Mouse (Mus musculus) urinary bladder, adult 18-20 months (tissue): ENCODE measurements around the gene Rdh16.
"Not testable (repeated sequence)": the region's sequence is repeated elsewhere in the genome, so short reads cannot be mapped to it uniquely, and the experiment has no call there.

ENCODE experiments used
- DNase-seq, 2 experiments: peaks; one replicate each; pipeline ENCODE4 v3.0.0; 2022; ENCODE audit warnings: low spot score in 2 of 2, mixed read lengths in 2 of 2

Gene Rdh16

GRCm38 (mm10) chr10:127800891-127801290 lies at the start of gene Rdh16:
TSS of gene Rdh16 (plus strand) at chr10:127801152.
- no peak for DNase-seq

DNA sequence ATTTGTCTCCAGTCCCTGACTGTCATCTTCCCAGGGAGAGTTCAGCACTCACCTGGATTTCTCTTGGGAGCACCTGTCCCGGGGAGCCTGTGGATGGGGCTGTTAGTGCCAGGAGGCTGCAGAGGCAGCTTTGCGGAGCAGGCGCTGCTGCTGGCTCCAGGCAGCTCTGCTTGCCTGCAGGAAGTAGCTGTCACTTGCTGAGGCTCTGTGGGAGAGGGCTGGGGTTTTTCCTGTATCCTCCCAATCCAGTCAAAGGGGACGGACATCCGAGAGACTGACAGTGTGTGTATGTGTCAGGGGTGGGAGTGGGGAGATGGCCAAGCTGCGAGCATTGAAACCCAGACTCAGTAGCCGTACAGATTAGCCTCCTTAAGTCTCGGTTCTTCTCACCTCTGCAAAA lies 49.4 kb upstream of the Rdh16 start, which contains the start of gene Gpr182:
Gene Gpr182 (minus strand): TSS at position 185 of the 400 bp plus-strand sequence.
- no peak for DNase-seq

DNA sequence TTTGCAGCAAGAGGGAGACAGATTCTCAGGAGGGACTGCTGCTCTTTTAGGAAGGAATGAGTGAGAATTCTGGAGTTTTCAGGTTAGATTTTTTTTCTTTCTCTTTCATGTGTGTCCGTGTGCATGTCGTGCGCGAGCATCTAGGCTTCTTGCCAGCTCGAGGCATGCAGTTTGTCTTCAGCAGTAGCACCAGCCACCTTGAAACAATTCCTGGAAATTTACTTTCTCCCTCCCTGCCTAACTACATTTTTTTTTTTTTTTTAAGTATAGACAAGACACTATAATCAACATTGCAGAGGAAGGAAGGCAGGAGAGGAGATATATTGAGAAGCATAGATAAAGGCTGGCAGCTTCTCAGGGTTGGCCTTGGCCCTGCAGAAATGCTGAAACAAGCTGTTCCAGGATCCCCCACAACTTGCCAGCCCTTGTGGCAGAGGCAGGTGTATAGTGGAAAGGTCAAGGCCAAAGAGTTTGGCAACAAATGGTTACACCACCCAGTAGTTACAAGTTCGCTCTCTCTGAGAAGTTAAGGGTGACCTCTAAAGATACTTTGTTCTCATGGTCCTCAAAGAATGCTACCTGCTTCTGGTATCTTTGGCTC lies 46.3 kb upstream of the Rdh16 start:
- DNase-seq = no peak

GRCm38 (mm10) chr10:127755246-127755645 lies 45.7 kb upstream of the Rdh16 start:
- DNase-seq = no peak

DNA sequence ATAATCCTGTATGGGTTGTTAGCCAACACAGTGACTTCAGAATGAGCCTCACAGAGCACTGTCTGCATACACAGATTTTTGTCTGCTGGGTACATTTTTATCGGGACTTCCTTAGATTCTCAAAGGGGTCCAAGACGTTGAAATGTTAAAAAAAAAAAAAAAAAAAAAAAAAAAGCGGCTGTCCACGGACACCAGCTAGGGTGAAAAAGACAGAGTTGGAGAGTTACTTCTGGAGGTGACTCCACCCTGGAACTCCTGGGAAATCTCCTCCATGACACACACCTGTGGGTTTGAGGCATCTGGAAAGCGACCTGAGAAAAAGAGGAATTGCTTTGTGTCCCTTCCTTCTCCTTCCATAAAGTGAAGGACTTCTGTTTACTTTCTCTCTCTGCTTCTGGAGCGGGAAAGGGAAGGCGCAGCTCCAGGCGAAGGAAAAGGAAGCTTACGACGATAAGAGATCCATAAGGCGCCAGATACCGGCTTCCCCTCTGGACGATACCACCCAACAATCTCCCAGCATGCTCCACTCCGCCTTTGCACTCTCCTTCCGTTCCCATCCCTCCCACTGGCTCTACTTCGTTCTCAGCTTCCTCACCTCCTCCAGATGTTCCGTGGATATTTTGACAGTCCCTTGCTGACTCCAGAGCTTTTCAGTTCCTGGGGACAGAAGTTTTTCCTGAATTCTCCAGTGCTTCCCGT lies 45.0 kb upstream of the Rdh16 start:
- no peak for DNase-seq

- DNase-seq = no peak
Measured at GRCm38 (mm10) chr10:127759181-127760110, 41.5 kb upstream of the Rdh16 start, which contains the start of the genes Rdh1 and Rdh16f1. TSS of gene Rdh1 (plus strand) at chr10:127759721. TSS of gene Rdh16f1 (plus strand) at chr10:127759787.

DNA sequence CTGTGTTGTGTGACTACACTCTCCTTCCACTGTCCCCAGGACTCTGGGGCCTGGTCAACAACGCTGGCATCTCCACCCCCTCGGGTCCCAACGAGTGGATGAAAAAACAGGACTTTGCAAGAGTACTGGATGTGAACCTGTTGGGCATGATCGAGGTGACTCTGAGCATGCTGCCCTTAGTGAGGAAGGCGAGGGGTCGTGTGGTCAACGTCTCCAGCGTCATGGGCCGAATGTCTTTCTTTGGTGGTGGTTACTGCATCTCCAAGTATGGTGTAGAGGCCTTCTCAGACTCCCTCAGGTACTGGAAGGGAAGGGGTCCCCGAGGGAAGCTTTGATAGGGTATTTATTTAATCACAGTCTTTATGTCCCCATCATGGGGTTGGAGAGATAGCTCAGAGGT lies 38.0 kb upstream of the Rdh16 start:
- DNase-seq = not testable (repeated sequence)

DNA sequence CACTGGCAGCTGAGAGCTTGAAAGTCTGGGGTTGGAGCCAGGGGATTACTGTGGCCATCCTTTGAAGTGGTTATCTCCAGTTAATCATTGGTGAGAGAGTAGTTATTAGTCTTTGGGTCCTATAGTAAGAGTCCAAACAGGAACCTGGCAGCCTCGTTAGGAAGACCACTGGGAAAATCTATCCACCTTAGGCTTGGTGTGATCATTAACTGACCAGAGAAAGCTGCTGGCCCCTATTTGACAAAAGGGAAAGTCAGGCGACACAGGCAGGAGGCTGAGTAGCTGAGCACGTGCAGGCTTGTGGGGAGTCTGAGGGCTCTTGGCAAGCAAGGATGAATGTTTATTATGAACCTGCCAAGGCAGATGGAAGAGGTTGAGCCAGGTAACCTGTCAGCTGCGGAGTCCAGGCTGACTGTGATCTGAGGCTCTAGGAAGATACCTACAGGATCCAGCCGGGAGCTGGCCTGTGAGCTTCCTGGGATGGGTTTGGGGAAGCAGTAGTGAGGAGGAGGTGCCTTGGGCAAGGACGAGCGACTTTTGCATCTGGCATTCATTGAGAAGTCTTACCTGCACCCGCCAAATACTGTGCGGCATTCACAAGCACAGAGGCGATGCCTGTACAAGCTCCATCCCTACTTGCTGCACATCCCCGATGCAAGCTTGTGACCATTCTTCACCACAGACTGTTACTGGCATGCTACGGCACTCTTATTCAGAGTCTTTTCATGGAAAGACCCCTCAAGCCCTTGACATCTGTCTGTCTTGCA lies 36.9 kb upstream of the Rdh16 start:
- DNase-seq = no peak

- no peak for DNase-seq
Measured at GRCm38 (mm10) chr10:127766564-127766963, 34.4 kb upstream of the Rdh16 start.

- DNase-seq = no peak
Measured at GRCm38 (mm10) chr10:127776011-127776410, 24.9 kb upstream of the Rdh16 start, which contains the start of gene Rdh9. TSS of gene Rdh9 (plus strand) at chr10:127776386.

DNA sequence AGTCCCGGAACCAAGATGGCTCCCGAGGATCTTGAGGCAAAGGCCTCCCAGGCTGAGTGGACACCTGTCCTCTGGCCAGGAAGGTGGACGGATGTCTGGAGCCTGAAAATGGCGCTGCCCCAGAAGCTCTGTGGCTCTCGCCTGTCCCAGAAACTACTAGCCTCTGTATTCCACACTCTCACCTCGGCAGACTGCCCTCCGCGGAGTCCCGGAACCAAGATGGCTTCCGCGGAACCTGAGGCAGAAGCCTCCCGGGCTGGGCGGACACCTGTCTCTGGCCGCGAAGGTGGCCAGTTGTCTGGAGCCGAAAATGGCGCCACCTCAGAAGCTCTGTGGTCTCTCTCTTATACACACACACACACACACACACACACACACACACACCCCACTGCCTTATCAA lies 18.6 kb upstream of the Rdh16 start:
- DNase-seq = not testable (repeated sequence)

DNA sequence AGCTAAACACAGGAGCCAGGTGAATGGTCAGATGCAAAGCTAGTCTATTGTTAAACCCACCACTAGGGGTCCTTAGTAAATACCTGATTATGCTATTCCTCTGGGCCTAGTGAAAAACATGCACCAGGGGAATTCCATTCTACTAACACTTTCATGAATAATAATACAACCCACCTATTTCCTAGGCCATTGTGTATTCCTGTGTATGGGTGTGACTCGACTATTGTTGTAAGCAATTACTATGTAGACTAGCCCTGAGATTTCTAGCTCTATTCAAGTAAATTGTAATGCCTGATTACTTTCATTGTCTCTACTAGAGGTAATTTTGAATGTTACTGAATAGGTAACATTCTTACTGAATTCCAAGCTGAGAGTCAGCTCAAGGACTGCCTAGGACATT lies 15.5 kb upstream of the Rdh16 start:
- not testable (repeated sequence) for DNase-seq

GRCm38 (mm10) chr10:127799295-127799694 lies 1.7 kb upstream of the Rdh16 start:
- DNase-seq = no peak

GRCm38 (mm10) chr10:127801612-127802011 lies 660 bp downstream of the Rdh16 start:
- DNase-seq = no peak

- no peak for DNase-seq
Measured at GRCm38 (mm10) chr10:127802236-127802635, 1.3 kb downstream of the Rdh16 start.

- no peak for DNase-seq
Measured at GRCm38 (mm10) chr10:127804416-127804815, 3.5 kb downstream of the Rdh16 start.

- DNase-seq = no peak
Measured at GRCm38 (mm10) chr10:127815888-127816287, 14.9 kb downstream of the Rdh16 start.

DNA sequence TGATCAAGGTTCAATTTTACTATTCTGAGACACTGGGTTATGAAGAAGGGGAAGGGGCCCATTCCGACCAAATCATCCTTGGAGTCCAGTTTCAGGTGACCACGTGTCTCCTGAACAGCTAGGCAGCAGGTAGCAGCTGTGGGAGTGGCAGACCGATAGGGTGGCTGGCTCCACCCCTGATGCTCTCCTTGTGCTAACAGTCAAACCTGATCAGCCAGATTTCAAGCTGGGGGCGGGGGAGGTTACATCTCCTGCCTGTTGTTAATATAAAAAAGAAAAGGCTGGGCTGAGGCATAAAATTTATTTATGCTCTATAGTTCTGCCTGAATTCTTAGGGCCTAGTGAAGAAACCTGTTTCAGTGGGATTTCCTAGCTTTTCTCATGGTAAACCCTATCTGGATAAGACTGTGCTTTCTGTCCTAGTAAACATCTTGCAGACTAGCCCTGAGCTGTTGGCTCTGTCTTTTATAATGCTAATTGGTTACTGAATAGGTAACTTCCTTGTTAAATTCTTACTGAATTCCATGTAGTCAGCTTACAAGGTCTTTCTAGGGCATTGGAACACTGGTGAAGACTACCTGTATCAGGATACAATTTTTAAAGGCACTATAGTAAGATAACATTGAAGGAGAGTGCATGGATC lies 16.4 kb downstream of the Rdh16 start:
- DNase-seq = peak; percentile 5 to 6

- DNase-seq = not testable (repeated sequence)
Measured at GRCm38 (mm10) chr10:127821806-127822205, 20.9 kb downstream of the Rdh16 start.

GRCm38 (mm10) chr10:127825386-127825785 lies 24.4 kb downstream of the Rdh16 start:
- no peak for DNase-seq

DNA sequence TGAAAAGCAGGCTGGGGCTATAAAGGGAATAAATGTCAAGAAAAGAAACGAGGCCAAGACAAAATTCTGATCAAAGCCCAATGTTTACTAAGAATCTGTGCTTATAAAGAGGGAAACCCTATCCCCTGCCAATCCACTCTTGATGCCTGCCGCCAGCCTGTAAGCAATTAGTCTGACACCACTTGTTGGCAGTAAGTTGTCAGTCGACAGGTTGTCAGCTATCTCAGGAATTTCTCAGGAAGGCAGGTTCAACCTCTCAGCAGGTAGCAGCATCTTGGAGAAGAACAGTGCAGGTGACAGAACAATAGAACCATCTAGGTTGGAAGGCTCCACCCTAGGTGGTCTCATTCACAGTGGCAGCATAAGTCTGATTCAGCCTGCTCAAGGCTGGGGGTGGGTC lies 28.2 kb downstream of the Rdh16 start:
- no peak for DNase-seq
